Mouse (Mus musculus): Measurements from ENCODE around the gene Col12a1. TPM values are rescaled to one million over a fixed set of nuclear protein-coding genes. Genes with fewer than 3 reads are reported as not detected.

Gene Col12a1
- 62.8 and 64.4 TPM in 2 replicates for polyA plus RNA-seq (2014; fragmentation: Nextera tagmentation; extraction: Ambion mirVana)

GRCm38 (mm10) chr9:79718481-79719370 is at the start of gene Col12a1:
Gene Col12a1 (minus strand): TSS chr9:79718831.
- WGBS: under 1% methylated on average over 63 of the region's 64 CpGs
- H3K4me1 ChIP-seq (replicated peaks; ENCODE audit: control insufficient read depth, insufficient read depth, low read length): peaks cover 23% of the 10 kb centered on the region
- no peaks in the 10 kb centered on the region for H3K9me3 ChIP-seq (ENCODE audit: control insufficient read depth, low read length)
- H3K27ac ChIP-seq (ENCODE audit: low read depth): peak within 1 kb of the TSS; percentile 81
- peak within 1 kb of the TSS; percentile 68 for H3K9ac ChIP-seq (ENCODE audit: low read length)
- H3K27me3 ChIP-seq (replicated peaks; ENCODE audit: control insufficient read depth, insufficient read depth, low read length): peaks cover 21% of the 10 kb centered on the region
- H3K4me2 ChIP-seq (ENCODE audit: low read length): peak within 1 kb of the TSS; percentile 80
- H3K36me3 ChIP-seq (ENCODE audit: control insufficient read depth, insufficient read depth, low read length): no peaks in the 10 kb centered on the region
- peak within 1 kb of the TSS; percentile 54 for H3K4me3 ChIP-seq (ENCODE audit: low read depth, low read length)
- ATAC-seq (replicated peaks; ENCODE audit: low FRiP score, low TSS enrichment, low read depth) (peak; percentile 58), DNase-seq (ENCODE audit: low spot score) (peak; percentile 89)

GRCm38 (mm10) chr9:79766991-79767545 is 48.4 kb upstream of the Col12a1 start:
- H3K9me3 ChIP-seq (ENCODE audit: control insufficient read depth, low read length): no peaks in the 10 kb centered on the region
- H3K4me2 ChIP-seq (ENCODE audit: low read length): no peak overlapping the region
- 92% methylated on average over 5 of the region's 5 CpGs for WGBS
- H3K27ac ChIP-seq (ENCODE audit: low read depth): no peak overlapping the region
- peaks cover 14% of the 10 kb centered on the region for H3K36me3 ChIP-seq (ENCODE audit: control insufficient read depth, insufficient read depth, low read length)
- ATAC-seq (replicated peaks; ENCODE audit: low FRiP score, low TSS enrichment, low read depth) (no peak), DNase-seq (ENCODE audit: low spot score) (no peak)
- no peak overlapping the region for H3K9ac ChIP-seq (ENCODE audit: low read length)
- H3K4me3 ChIP-seq (ENCODE audit: low read depth, low read length): no peak overlapping the region
- H3K4me1 ChIP-seq (replicated peaks; ENCODE audit: control insufficient read depth, insufficient read depth, low read length): no peaks in the 10 kb centered on the region
- H3K27me3 ChIP-seq (replicated peaks; ENCODE audit: control insufficient read depth, insufficient read depth, low read length): no peaks in the 10 kb centered on the region

- no peak overlapping the region for H3K4me2 ChIP-seq (ENCODE audit: low read length)
- 0 out of 2 replicates have a peak, but pooled peaks cover 2% of the 10 kb centered on the region for H3K36me3 ChIP-seq (ENCODE audit: control insufficient read depth, insufficient read depth, low read length)
- ATAC-seq (replicated peaks; ENCODE audit: low FRiP score, low TSS enrichment, low read depth): no peak
- WGBS: 85% methylated on average over 4 of the region's 4 CpGs
- H3K4me1 ChIP-seq (replicated peaks; ENCODE audit: control insufficient read depth, insufficient read depth, low read length): no peaks in the 10 kb centered on the region
- H3K27me3 ChIP-seq (replicated peaks; ENCODE audit: control insufficient read depth, insufficient read depth, low read length): no peaks in the 10 kb centered on the region
- no peak overlapping the region for H3K27ac ChIP-seq (ENCODE audit: low read depth)
- H3K9ac ChIP-seq (ENCODE audit: low read length): no peak overlapping the region
- no peaks in the 10 kb centered on the region for H3K9me3 ChIP-seq (ENCODE audit: control insufficient read depth, low read length)
- H3K4me3 ChIP-seq (ENCODE audit: low read depth, low read length): no peak overlapping the region
- no peak for DNase-seq (ENCODE audit: low spot score)
Measured at GRCm38 (mm10) chr9:79765329-79765728, 46.7 kb upstream of the Col12a1 start.

- 79% methylated on average over 6 of the region's 6 CpGs for WGBS
- Histone ChIP-seq H3K4me3 (ENCODE audit: low read depth, low read length) (no peak overlapping the region), H3K4me2 (ENCODE audit: low read length) (no peak overlapping the region), H3K27me3 (replicated peaks; ENCODE audit: control insufficient read depth, insufficient read depth, low read length) (no peaks in the 10 kb centered on the region), H3K4me1 (replicated peaks; ENCODE audit: control insufficient read depth, insufficient read depth, low read length) (peaks cover 10% of the 10 kb centered on the region), H3K9me3 (ENCODE audit: control insufficient read depth, low read length) (no peaks in the 10 kb centered on the region), H3K36me3 (ENCODE audit: control insufficient read depth, insufficient read depth, low read length) (peaks cover 4% of the 10 kb centered on the region), H3K9ac (ENCODE audit: low read length) (no peak overlapping the region), H3K27ac (ENCODE audit: low read depth) (no peak overlapping the region)
- DNase-seq (ENCODE audit: low spot score): no peak
- no peak for ATAC-seq (replicated peaks; ENCODE audit: low FRiP score, low TSS enrichment, low read depth)
Measured at GRCm38 (mm10) chr9:79762519-79762918, 43.9 kb upstream of the Col12a1 start.

GRCm38 (mm10) chr9:79760076-79760475 is 41.4 kb upstream of the Col12a1 start:
- Histone ChIP-seq H3K9me3 (ENCODE audit: control insufficient read depth, low read length) (no peaks in the 10 kb centered on the region), H3K9ac (ENCODE audit: low read length) (peak overlapping the region; percentile 75), H3K27ac (ENCODE audit: low read depth) (peak overlapping the region; percentile 93), H3K36me3 (ENCODE audit: control insufficient read depth, insufficient read depth, low read length) (peaks cover 28% of the 10 kb centered on the region), H3K4me2 (ENCODE audit: low read length) (peak overlapping the region; percentile 98), H3K27me3 (replicated peaks; ENCODE audit: control insufficient read depth, insufficient read depth, low read length) (no peaks in the 10 kb centered on the region), H3K4me1 (replicated peaks; ENCODE audit: control insufficient read depth, insufficient read depth, low read length) (peaks cover 10% of the 10 kb centered on the region), H3K4me3 (ENCODE audit: low read depth, low read length) (peak overlapping the region; percentile 88)
- ATAC-seq (replicated peaks; ENCODE audit: low FRiP score, low TSS enrichment, low read depth) (peak; percentile 41), DNase-seq (ENCODE audit: low spot score) (no peak)
- 5% methylated on average over 14 of the region's 14 CpGs for WGBS

- peaks cover 10% of the 10 kb centered on the region for H3K4me1 ChIP-seq (replicated peaks; ENCODE audit: control insufficient read depth, insufficient read depth, low read length)
- WGBS: under 1% methylated on average over 49 of the region's 49 CpGs
- H3K4me2 ChIP-seq (ENCODE audit: low read length): peak within 1 kb of the TSS; percentile 98
- peak within 1 kb of the TSS; percentile 88 for H3K4me3 ChIP-seq (ENCODE audit: low read depth, low read length)
- H3K9ac ChIP-seq (ENCODE audit: low read length): peak within 1 kb of the TSS; percentile 75
- DNase-seq (ENCODE audit: low spot score): peak; percentile 93
- peaks cover 32% of the 10 kb centered on the region for H3K36me3 ChIP-seq (ENCODE audit: control insufficient read depth, insufficient read depth, low read length)
- peak; percentile 100 for ATAC-seq (replicated peaks; ENCODE audit: low FRiP score, low TSS enrichment, low read depth)
- no peaks in the 10 kb centered on the region for H3K9me3 ChIP-seq (ENCODE audit: control insufficient read depth, low read length)
- H3K27ac ChIP-seq (ENCODE audit: low read depth): peak within 1 kb of the TSS; percentile 93
- no peaks in the 10 kb centered on the region for H3K27me3 ChIP-seq (replicated peaks; ENCODE audit: control insufficient read depth, insufficient read depth, low read length)
Measured at GRCm38 (mm10) chr9:79759385-79760005, 40.9 kb upstream of the Col12a1 start, which contains the start of gene Cox7a2. Gene Cox7a2 (minus strand): TSS chr9:79759878.

GRCm38 (mm10) chr9:79755311-79755710 is 36.7 kb upstream of the Col12a1 start:
- WGBS: 93% methylated on average over 4 of the region's 4 CpGs
- no peak for ATAC-seq (replicated peaks; ENCODE audit: low FRiP score, low TSS enrichment, low read depth)
- DNase-seq (ENCODE audit: low spot score): no peak

GRCm38 (mm10) chr9:79751846-79752245 is 33.2 kb upstream of the Col12a1 start:
- no peak for DNase-seq (ENCODE audit: low spot score)
- 66% methylated on average over 8 of the region's 8 CpGs for WGBS
- ATAC-seq (replicated peaks; ENCODE audit: low FRiP score, low TSS enrichment, low read depth): no peak
- Histone ChIP-seq H3K4me1 (replicated peaks; ENCODE audit: control insufficient read depth, insufficient read depth, low read length) (no peaks in the 10 kb centered on the region), H3K9me3 (ENCODE audit: control insufficient read depth, low read length) (no peaks in the 10 kb centered on the region), H3K4me2 (ENCODE audit: low read length) (no peak overlapping the region), H3K4me3 (ENCODE audit: low read depth, low read length) (no peak overlapping the region), H3K27ac (ENCODE audit: low read depth) (no peak overlapping the region), H3K9ac (ENCODE audit: low read length) (no peak overlapping the region), H3K36me3 (ENCODE audit: control insufficient read depth, insufficient read depth, low read length) (peaks cover 41% of the 10 kb centered on the region), H3K27me3 (replicated peaks; ENCODE audit: control insufficient read depth, insufficient read depth, low read length) (no peaks in the 10 kb centered on the region)

More at GRCm38 (mm10) chr9:79755311-79755710, 36.7 kb upstream of the Col12a1 start:
- Histone ChIP-seq H3K4me1 (replicated peaks; ENCODE audit: control insufficient read depth, insufficient read depth, low read length) (peaks cover 10% of the 10 kb centered on the region), H3K4me3 (ENCODE audit: low read depth, low read length) (no peak overlapping the region), H3K36me3 (ENCODE audit: control insufficient read depth, insufficient read depth, low read length) (peaks cover 52% of the 10 kb centered on the region), H3K9me3 (ENCODE audit: control insufficient read depth, low read length) (no peaks in the 10 kb centered on the region), H3K27ac (ENCODE audit: low read depth) (no peak overlapping the region), H3K4me2 (ENCODE audit: low read length) (no peak overlapping the region), H3K27me3 (replicated peaks; ENCODE audit: control insufficient read depth, insufficient read depth, low read length) (no peaks in the 10 kb centered on the region), H3K9ac (ENCODE audit: low read length) (no peak overlapping the region)

All from intestine, embryonic 14.5 days (tissue).